Mouse (Mus musculus) E14TG2a.4 (cell line): ENCODE measurements around the gene Kif26b.

Experiments
- H3K27me3 ChIP-seq: 2 replicates; pipeline ENCODE4 v1.6.1; 2014; ENCODE audit warnings: low read length, control low read depth; ENCODE audit not compliant: insufficient read depth
- H3K36me3 ChIP-seq: 2 replicates; pipeline ENCODE4 v1.6.1; 2014; ENCODE audit warnings: low read length, control low read depth; ENCODE audit not compliant: insufficient read depth
- H3K4me1 ChIP-seq: replicated peaks from 2 replicates; pipeline ENCODE4 v1.6.1; 2014; ENCODE audit warnings: low read depth, low read length, control low read depth
- H3K4me3 ChIP-seq: replicated peaks from 2 replicates; pipeline ENCODE4 v1.5.1; 2014; ENCODE audit warnings: mild to moderate bottlenecking, low read length
- H3K9me3 ChIP-seq: 2 replicates; pipeline ENCODE4 v1.6.1; 2014; ENCODE audit warnings: low read length, control low read depth
- CTCF ChIP-seq: conservative IDR thresholded peaks from 2 replicates; pipeline ENCODE4 v1.5.1; 2014; ENCODE audit warnings: low read length
- NANOG ChIP-seq: IDR thresholded peaks from 2 replicates; pipeline ENCODE4 v1.6.1; 2014; ENCODE audit warnings: borderline replicate concordance, low read length, mixed read lengths
- POU5F1 ChIP-seq: IDR thresholded peaks from 2 replicates; pipeline ENCODE4 v1.6.1; 2014; ENCODE audit warnings: low read length, borderline replicate concordance

Kif26b gene

DNA sequence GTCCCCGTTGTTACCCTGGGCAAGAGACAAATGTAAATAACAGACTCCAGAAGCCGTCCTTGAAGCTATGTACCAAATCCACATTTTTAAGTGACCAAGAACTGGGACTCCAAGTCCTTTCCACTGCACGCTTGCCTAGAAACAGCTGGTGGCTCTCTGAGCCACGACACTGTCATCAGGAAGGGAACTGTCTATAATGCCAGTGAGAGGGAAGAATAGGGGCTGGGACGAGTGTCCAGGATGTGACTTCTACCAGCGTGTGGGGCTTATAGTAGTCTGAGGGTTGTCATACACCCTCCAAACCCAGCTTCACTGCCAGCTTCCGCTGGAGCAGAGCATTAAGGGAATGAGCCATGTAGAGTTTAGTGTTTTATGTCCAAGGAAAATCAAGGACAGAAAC is 138.9 kb downstream of the Kif26b start:
- Histone ChIP-seq H3K4me1 (peaks cover 17% of the 10 kb centered on the region), H3K27me3 (peaks cover 2% of the 10 kb centered on the region; the same call in 1 of the 2 replicates), H3K9me3 (peaks cover 24% of the 10 kb centered on the region), H3K36me3 (no peaks in the 10 kb centered on the region), H3K4me3 (no peak overlapping the region)
- TF ChIP-seq POU5F1 (no peak), CTCF (no peak), NANOG (no peak)

DNA sequence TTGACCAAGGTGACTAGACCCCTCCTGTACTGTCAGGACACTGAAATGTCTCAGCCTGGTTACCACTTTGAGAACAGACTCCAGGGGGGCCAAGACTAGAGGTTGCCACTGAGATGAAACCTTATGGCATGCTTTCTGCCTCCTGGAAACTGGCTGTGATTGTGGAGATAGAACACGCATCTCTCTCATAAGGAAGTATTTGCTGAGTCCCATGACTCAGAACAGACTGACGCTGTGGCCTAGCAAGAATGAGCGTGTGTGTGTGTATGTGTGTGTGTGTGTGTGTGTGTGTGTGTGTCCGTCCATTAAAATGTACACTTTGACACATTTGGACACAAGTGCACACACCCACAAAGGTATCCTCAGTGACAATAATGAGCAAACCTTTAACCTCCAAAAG is 140.0 kb downstream of the Kif26b start:
- TF ChIP-seq NANOG: no peak
- TF ChIP-seq POU5F1: no peak
- no peak for TF ChIP-seq CTCF
- Histone ChIP-seq H3K4me3 (no peak overlapping the region), H3K4me1 (peaks cover 15% of the 10 kb centered on the region), H3K36me3 (no peaks in the 10 kb centered on the region), H3K9me3 (peaks cover 24% of the 10 kb centered on the region), H3K27me3 (peaks cover 4% of the 10 kb centered on the region; the same call in 1 of the 2 replicates)

DNA sequence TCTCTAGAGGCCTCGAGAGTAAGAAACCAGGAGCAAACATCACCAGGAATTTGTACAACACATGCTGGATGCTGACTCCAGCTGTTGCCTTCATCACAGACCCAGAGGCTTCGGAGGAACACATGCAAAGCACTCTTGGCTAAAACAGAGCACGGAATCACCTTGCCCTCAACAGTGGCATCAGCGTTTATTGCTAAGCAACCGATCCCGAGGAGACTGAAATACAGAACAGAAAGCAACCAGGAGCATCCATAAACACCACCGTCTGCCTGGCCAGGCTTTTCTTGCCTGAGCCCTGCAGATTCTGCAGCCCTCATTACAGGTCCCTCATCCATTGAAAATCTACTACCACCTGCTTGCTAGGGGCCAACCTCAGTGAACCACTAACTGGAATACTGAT is 144.1 kb downstream of the Kif26b start:
- Histone ChIP-seq H3K4me3 (no peak overlapping the region), H3K4me1 (no peaks in the 10 kb centered on the region), H3K9me3 (peaks cover 1% of the 10 kb centered on the region), H3K36me3 (no peaks in the 10 kb centered on the region), H3K27me3 (peaks cover 4% of the 10 kb centered on the region; the same call in 1 of the 2 replicates)
- no peak for TF ChIP-seq POU5F1
- TF ChIP-seq CTCF: no peak
- no peak for TF ChIP-seq NANOG

DNA sequence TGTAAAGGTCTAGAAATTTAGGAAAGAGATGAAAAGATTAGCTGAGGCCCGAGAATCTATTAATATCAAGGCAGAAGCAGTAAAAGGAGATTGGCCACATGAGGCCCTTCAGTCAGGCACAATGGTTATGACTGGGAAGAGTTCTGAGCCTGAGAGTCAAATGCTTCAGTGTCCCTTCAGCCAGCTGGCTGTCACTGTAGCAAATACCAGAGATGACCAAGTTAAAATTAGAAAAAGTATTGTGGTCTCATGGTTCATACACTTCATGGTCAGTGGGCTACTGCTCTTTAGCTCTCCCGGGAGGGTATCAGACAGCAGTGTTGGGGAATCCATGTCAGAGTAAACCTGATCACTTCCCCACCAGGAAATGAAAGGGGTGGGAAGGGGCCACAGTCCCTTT is 144.6 kb downstream of the Kif26b start:
- H3K36me3 ChIP-seq: no peaks in the 10 kb centered on the region
- peaks cover 4% of the 10 kb centered on the region; the same call in 1 of the 2 replicates for H3K27me3 ChIP-seq
- TF ChIP-seq CTCF (no peak), NANOG (no peak), POU5F1 (no peak)
- no peaks in the 10 kb centered on the region for H3K4me1 ChIP-seq
- H3K4me3 ChIP-seq: no peak overlapping the region
- no peaks in the 10 kb centered on the region for H3K9me3 ChIP-seq

DNA sequence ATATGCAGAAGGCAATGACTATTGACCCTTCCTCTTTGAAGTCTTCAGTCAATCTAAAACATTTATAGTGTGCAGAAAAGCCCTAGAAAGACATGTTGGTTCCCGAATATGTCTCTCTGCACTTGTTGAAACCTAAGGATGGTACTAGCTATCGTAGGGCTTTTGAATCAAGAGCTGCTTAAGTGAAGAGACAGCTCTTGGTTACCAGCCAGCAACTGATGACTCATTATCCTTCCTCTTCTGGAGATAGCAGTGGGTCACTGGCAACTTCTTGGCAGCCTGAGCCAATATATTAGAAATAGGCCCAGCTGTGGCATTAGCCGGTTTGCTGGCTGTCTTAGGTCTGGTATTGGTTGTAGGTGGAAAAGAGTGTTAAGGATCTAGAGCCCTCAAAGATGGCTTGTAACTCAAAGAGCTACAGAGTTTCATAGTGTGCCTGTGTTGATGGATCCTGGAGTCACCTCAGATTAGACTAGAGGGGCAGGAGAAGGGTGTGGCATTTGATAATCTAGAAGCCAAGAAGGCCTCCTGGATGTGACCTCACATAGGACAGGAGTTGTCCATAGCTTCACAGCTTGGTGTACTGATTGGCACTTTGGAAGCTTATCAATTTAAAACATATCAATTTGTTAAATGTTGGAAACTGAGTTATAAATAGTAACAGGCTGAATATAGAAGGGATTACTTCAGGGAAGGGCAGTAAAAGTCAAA is 146.8 kb downstream of the Kif26b start:
- H3K9me3 ChIP-seq: no peaks in the 10 kb centered on the region
- TF ChIP-seq POU5F1: no peak
- TF ChIP-seq NANOG: no peak
- no peak for TF ChIP-seq CTCF
- no peaks in the 10 kb centered on the region for H3K4me1 ChIP-seq
- no peak overlapping the region for H3K4me3 ChIP-seq
- H3K36me3 ChIP-seq: no peaks in the 10 kb centered on the region
- H3K27me3 ChIP-seq: peaks cover 4% of the 10 kb centered on the region; the same call in 1 of the 2 replicates

DNA sequence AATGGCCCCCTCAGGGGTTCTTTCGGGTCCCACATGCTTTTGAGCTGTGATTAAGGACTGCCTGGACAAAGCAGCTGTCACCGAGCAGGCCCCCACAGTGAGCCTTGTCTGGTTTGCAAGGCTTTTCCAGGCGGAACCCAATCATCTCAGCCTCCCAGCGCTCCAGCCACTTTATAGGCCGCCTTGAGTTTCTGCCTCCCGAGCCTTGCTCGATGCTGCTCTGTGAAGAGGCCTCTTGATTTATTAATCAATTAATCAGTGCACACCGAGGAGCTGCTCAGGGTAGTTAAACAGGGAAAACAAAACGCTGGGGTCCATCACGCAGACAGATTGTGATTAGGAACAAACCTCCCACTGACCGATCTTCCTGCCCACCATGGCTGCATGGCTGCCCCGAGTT is 148.2 kb downstream of the Kif26b start:
- Histone ChIP-seq H3K36me3 (no peaks in the 10 kb centered on the region), H3K27me3 (peaks cover 4% of the 10 kb centered on the region; the same call in 1 of the 2 replicates), H3K4me3 (no peak overlapping the region), H3K9me3 (no peaks in the 10 kb centered on the region), H3K4me1 (no peaks in the 10 kb centered on the region)
- TF ChIP-seq POU5F1 (no peak), CTCF (no peak), NANOG (no peak)

DNA sequence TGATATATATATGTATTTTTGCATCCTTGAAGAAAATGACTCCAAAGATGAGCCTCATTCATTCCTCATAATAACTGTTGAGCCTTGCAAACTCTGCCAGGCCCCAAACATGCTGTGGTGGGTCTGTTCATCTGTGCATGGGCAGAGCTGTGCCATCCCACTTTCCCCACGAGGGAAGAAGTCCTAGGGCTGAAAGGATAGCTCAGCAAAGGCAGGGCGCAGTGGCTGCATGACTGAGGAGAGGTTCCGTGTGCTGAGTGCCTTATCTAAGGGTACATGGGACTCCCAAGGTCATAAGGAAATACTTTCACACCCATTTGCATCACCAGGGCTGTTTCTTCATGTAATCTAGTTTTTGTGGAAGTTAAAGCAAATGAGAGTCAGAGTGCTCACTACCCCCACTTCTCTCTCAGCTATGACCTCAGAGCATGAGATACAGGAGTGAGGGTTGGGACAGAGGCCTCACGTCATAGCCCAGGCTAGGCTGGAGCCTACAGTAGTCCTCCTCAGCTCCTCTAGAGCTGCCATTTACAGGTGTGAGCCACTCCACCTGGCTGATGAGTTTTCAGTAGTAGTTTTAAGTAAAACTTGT is 148.8 kb downstream of the Kif26b start:
- no peak overlapping the region for H3K4me3 ChIP-seq
- no peaks in the 10 kb centered on the region for H3K4me1 ChIP-seq
- TF ChIP-seq CTCF (no peak), POU5F1 (no peak), NANOG (no peak)
- no peaks in the 10 kb centered on the region for H3K9me3 ChIP-seq
- no peaks in the 10 kb centered on the region for H3K36me3 ChIP-seq
- peaks cover 4% of the 10 kb centered on the region; the same call in 1 of the 2 replicates for H3K27me3 ChIP-seq

DNA sequence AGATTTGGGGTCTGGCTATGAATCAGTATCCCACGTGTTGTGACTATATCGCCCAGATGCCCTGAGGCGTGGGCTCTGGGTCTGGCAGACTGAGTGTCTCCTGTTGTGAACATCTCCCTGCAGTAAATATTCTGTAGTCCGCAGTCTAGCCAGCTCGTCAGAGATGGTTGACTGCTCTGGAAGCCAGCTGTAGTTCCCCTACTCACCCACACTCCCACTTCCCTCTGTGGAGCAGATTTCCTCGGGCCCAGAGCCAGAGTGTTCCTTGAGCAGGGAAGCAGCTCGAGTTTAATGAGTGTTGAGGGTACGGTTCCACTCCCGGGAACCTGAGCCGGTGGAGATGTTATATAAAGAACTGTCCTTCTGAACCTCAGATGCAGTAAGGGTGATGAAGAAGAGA is 154.7 kb downstream of the Kif26b start:
- no peak overlapping the region for H3K4me3 ChIP-seq
- H3K36me3 ChIP-seq: no peaks in the 10 kb centered on the region
- no peak for TF ChIP-seq CTCF
- TF ChIP-seq NANOG: no peak
- no peak for TF ChIP-seq POU5F1
- H3K27me3 ChIP-seq: peaks cover 15% of the 10 kb centered on the region; the same call in 1 of the 2 replicates
- H3K9me3 ChIP-seq: no peaks in the 10 kb centered on the region
- H3K4me1 ChIP-seq: peaks cover 10% of the 10 kb centered on the region
